Mouse (Mus musculus): ENCODE results near the gene Cfb. TPM values are rescaled to one million over a fixed set of nuclear protein-coding genes. Genes with fewer than 3 reads are reported as not detected.
"Not testable (repeated sequence)": the region's sequence is repeated elsewhere in the genome, so short reads cannot be mapped to it uniquely, and the experiment has no call there.

Gene Cfb
- total and polyA plus RNA-seq, 3 experiments: 0.34 to 5.9 TPM; not detected in 1

GRCm38 (mm10) chr17:34810411-34810810, 51.9 kb downstream of the Cfb start:
- H3K36me3 ChIP-seq (replicated peaks in 1 of 2; ENCODE audit: control insufficient read depth in 1 of 2, insufficient read depth in 1 of 2, low read length in 1 of 2); H3K9me3 ChIP-seq (replicated peaks; ENCODE audit: low read length); H3K9ac ChIP-seq (ENCODE audit: insufficient read depth, low read depth); H3K79me2 ChIP-seq (replicated peaks; ENCODE audit: control insufficient read depth, extremely low read depth, insufficient read depth, poor library complexity, severe bottlenecking); H3K4me1 ChIP-seq (ENCODE audit: control insufficient read depth in 1 of 2, insufficient read depth in 2 of 2); H3K27ac ChIP-seq (ENCODE audit: insufficient read depth, low read depth); DNase-seq (ENCODE audit: extremely low read depth); H3K4me3 ChIP-seq (replicated peaks in 1 of 3; ENCODE audit: low read depth in 2 of 3, low read length in 2 of 3, poor library complexity in 1 of 3); H3K27me3 ChIP-seq (replicated peaks); dilution Hi-C loops (cut with MboI; ENCODE audit: extremely low pct_ligation_motif_present, extremely low pct_unique_long_range_greater_than_20kb, low sequenced_read_pairs); H3K4me2 ChIP-seq (ENCODE audit: insufficient read depth, low read depth, poor library complexity, severe bottlenecking): not testable (repeated sequence)
- in situ Hi-C loops (cut with MboI; ENCODE audit: low pct_ligation_motif_present, low pct_unique_long_range_greater_than_20kb, low sequenced_read_pairs): loop anchor here (5.0 kb wide), 1 partner anchor 78 kb away; no protein-coding TSS in a partner anchor

- H3K4me2 ChIP-seq (ENCODE audit: insufficient read depth, low read depth, poor library complexity, severe bottlenecking): no peak overlapping the region
- no peak overlapping the region for H3K27ac ChIP-seq (ENCODE audit: insufficient read depth, low read depth)
- peaks cover 5% of the 10 kb centered on the region for H3K9me3 ChIP-seq (replicated peaks; ENCODE audit: low read length)
- H3K9ac ChIP-seq (ENCODE audit: insufficient read depth, low read depth): no peak overlapping the region
- in situ Hi-C loops (cut with MboI; ENCODE audit: low pct_ligation_motif_present, low pct_unique_long_range_greater_than_20kb, low sequenced_read_pairs): no loop called here
- no peaks in the 10 kb centered on the region for H3K4me1 ChIP-seq (ENCODE audit: control insufficient read depth in 1 of 2, insufficient read depth in 2 of 2)
- no peaks in the 10 kb centered on the region for H3K27me3 ChIP-seq (replicated peaks)
- H3K36me3 ChIP-seq (replicated peaks in 1 of 2; ENCODE audit: control insufficient read depth in 1 of 2, insufficient read depth in 1 of 2, low read length in 1 of 2): no peaks in the 10 kb centered on the region
- H3K4me3 ChIP-seq (replicated peaks in 1 of 3; ENCODE audit: low read depth in 2 of 3, low read length in 2 of 3, poor library complexity in 1 of 3): no peak overlapping the region
- DNase-seq (ENCODE audit: extremely low read depth): no peak
- H3K79me2 ChIP-seq (replicated peaks; ENCODE audit: control insufficient read depth, extremely low read depth, insufficient read depth, poor library complexity, severe bottlenecking): no peaks in the 10 kb centered on the region
- dilution Hi-C loops (cut with MboI; ENCODE audit: extremely low pct_ligation_motif_present, extremely low pct_unique_long_range_greater_than_20kb, low sequenced_read_pairs): no loop called here
- TF ChIP-seq ELF1 (IDR thresholded peaks at IDR 0.05; ENCODE audit: low read depth, low read length): no peak
- TF ChIP-seq BHLHE40 (IDR thresholded peaks at IDR 0.05; ENCODE audit: low read depth, low read length): no peak
- TF ChIP-seq JUND (conservative IDR thresholded peaks at IDR 0.05; ENCODE audit: low read depth, low read length): no peak
- no peak for TF ChIP-seq ZKSCAN1 (IDR thresholded peaks at IDR 0.05; ENCODE audit: borderline replicate concordance, low read depth, low read length)
- no peak for TF ChIP-seq MEF2A (IDR thresholded peaks at IDR 0.05; ENCODE audit: borderline replicate concordance, low read depth, low read length)
- no peak for TF ChIP-seq POLR2A (IDR thresholded peaks at IDR 0.05; ENCODE audit: low read depth, low read length)
- no peak for TF ChIP-seq CHD2 (IDR thresholded peaks at IDR 0.05; ENCODE audit: low read length)
Observed at GRCm38 (mm10) chr17:34808599-34809205, 53.6 kb downstream of the Cfb start.

GRCm38 (mm10) chr17:34807176-34807575, 55.1 kb downstream of the Cfb start:
- in situ Hi-C loops (cut with MboI; ENCODE audit: low pct_ligation_motif_present, low pct_unique_long_range_greater_than_20kb, low sequenced_read_pairs) (no loop called here), dilution Hi-C loops (cut with MboI; ENCODE audit: extremely low pct_ligation_motif_present, extremely low pct_unique_long_range_greater_than_20kb, low sequenced_read_pairs) (no loop called here)
- Histone ChIP-seq H3K4me1 (ENCODE audit: control insufficient read depth in 1 of 2, insufficient read depth in 2 of 2) (no peaks in the 10 kb centered on the region), H3K27ac (ENCODE audit: insufficient read depth, low read depth) (no peak overlapping the region), H3K4me2 (ENCODE audit: insufficient read depth, low read depth, poor library complexity, severe bottlenecking) (no peak overlapping the region), H3K4me3 (replicated peaks in 1 of 3; ENCODE audit: low read depth in 2 of 3, low read length in 2 of 3, poor library complexity in 1 of 3) (no peak overlapping the region), H3K36me3 (replicated peaks in 1 of 2; ENCODE audit: control insufficient read depth in 1 of 2, insufficient read depth in 1 of 2, low read length in 1 of 2) (no peaks in the 10 kb centered on the region), H3K79me2 (replicated peaks; ENCODE audit: control insufficient read depth, extremely low read depth, insufficient read depth, poor library complexity, severe bottlenecking) (no peaks in the 10 kb centered on the region), H3K9me3 (replicated peaks; ENCODE audit: low read length) (peaks cover 5% of the 10 kb centered on the region), H3K27me3 (replicated peaks) (no peaks in the 10 kb centered on the region), H3K9ac (ENCODE audit: insufficient read depth, low read depth) (no peak overlapping the region)
- no peak for DNase-seq (ENCODE audit: extremely low read depth)
- no peak for TF ChIP-seq ZMIZ1 (IDR thresholded peaks at IDR 0.05; ENCODE audit: low read depth, low read length)
- TF ChIP-seq RAD21 (IDR thresholded peaks at IDR 0.05; ENCODE audit: low read depth, low read length): no peak
- no peak for TF ChIP-seq ZC3H11A (IDR thresholded peaks at IDR 0.05; ENCODE audit: low read depth, low read length)
- no peak for TF ChIP-seq MAX (IDR thresholded peaks at IDR 0.05; ENCODE audit: low read length)

Other genes with a start within 250 kb of the Cfb start
Only the 20 nearest of the 36 such genes appear.
- 0.13 TPM in 1 of 2 replicates, not detected in the other for gene C4b, start 118.6 kb downstream of the Cfb start, total RNA-seq (2012; rRNA removed)
- gene C4b, start 118.6 kb downstream of the Cfb start, total RNA-seq (2014; rRNA removed): not detected in 2 replicates
- not detected in 2 replicates for gene C4b, start 118.6 kb downstream of the Cfb start, polyA plus RNA-seq (2012; ENCODE audit: insufficient read length, low read depth)
- gene Cyp21a1, start 58.0 kb downstream of the Cfb start, total RNA-seq (2012; rRNA removed): not detected in 2 replicates
- not detected in 2 replicates for gene Cyp21a1, start 58.0 kb downstream of the Cfb start, total RNA-seq (2014; rRNA removed)
- gene Cyp21a1, start 58.0 kb downstream of the Cfb start, polyA plus RNA-seq (2012; ENCODE audit: insufficient read length, low read depth): not detected in 2 replicates
- 27.7 and 32.9 TPM in 2 replicates for gene Stk19, start 25.6 kb downstream of the Cfb start, total RNA-seq (2012; rRNA removed)
- gene Stk19, start 25.6 kb downstream of the Cfb start, total RNA-seq (2014; rRNA removed): 21.2 and 22.6 TPM in 2 replicates
- 37.1 and 41.3 TPM in 2 replicates for gene Stk19, start 25.6 kb downstream of the Cfb start, polyA plus RNA-seq (2012; ENCODE audit: insufficient read length, low read depth)
- gene Dxo, start 25.5 kb downstream of the Cfb start, total RNA-seq (2012; rRNA removed): 16.3 and 17.2 TPM in 2 replicates
- gene Dxo, start 25.5 kb downstream of the Cfb start, total RNA-seq (2014; rRNA removed): 6.3 and 10.0 TPM in 2 replicates
- 26.9 and 31.6 TPM in 2 replicates for gene Dxo, start 25.5 kb downstream of the Cfb start, polyA plus RNA-seq (2012; ENCODE audit: insufficient read length, low read depth)
- 50.5 and 52.9 TPM in 2 replicates for gene Skiv2l, start 12.3 kb downstream of the Cfb start, total RNA-seq (2012; rRNA removed)
- 22.0 and 26.1 TPM in 2 replicates for gene Skiv2l, start 12.3 kb downstream of the Cfb start, total RNA-seq (2014; rRNA removed)
- 35.2 and 44.1 TPM in 2 replicates for gene Skiv2l, start 12.3 kb downstream of the Cfb start, polyA plus RNA-seq (2012; ENCODE audit: insufficient read length, low read depth)
- gene Nelfe, start 12.1 kb downstream of the Cfb start, total RNA-seq (2012; rRNA removed): 55.6 and 60.0 TPM in 2 replicates
- 38.7 and 39.6 TPM in 2 replicates for gene Nelfe, start 12.1 kb downstream of the Cfb start, total RNA-seq (2014; rRNA removed)
- 159 and 177 TPM in 2 replicates for gene Nelfe, start 12.1 kb downstream of the Cfb start, polyA plus RNA-seq (2012; ENCODE audit: insufficient read length, low read depth)
- 6.9 and 9.3 TPM in 2 replicates for gene Zbtb12, start 17.0 kb upstream of the Cfb start, total RNA-seq (2012; rRNA removed)
- 2.2 and 2.4 TPM in 2 replicates for gene Zbtb12, start 17.0 kb upstream of the Cfb start, total RNA-seq (2014; rRNA removed)
- gene Zbtb12, start 17.0 kb upstream of the Cfb start, polyA plus RNA-seq (2012; ENCODE audit: insufficient read length, low read depth): 8.0 and 8.5 TPM in 2 replicates
- not detected in 2 replicates for gene Gm20547, start 19.5 kb upstream of the Cfb start, total RNA-seq (2012; rRNA removed)
- gene Gm20547, start 19.5 kb upstream of the Cfb start, total RNA-seq (2014; rRNA removed): not detected in 2 replicates
- gene Gm20547, start 19.5 kb upstream of the Cfb start, polyA plus RNA-seq (2012; ENCODE audit: insufficient read length, low read depth): not detected in 2 replicates
- gene C2, start 35.7 kb upstream of the Cfb start, total RNA-seq (2012; rRNA removed): 2.3 and 3.1 TPM in 2 replicates
- 0.69 and 1.3 TPM in 2 replicates for gene C2, start 35.7 kb upstream of the Cfb start, total RNA-seq (2014; rRNA removed)
- gene C2, start 35.7 kb upstream of the Cfb start, polyA plus RNA-seq (2012; ENCODE audit: insufficient read length, low read depth): 4.3 and 6.6 TPM in 2 replicates
- gene Ehmt2, start 36.0 kb upstream of the Cfb start, total RNA-seq (2012; rRNA removed): 118 and 150 TPM in 2 replicates
- gene Ehmt2, start 36.0 kb upstream of the Cfb start, total RNA-seq (2014; rRNA removed): 68.7 and 73.5 TPM in 2 replicates
- 100 and 113 TPM in 2 replicates for gene Ehmt2, start 36.0 kb upstream of the Cfb start, polyA plus RNA-seq (2012; ENCODE audit: insufficient read length, low read depth)
- 0.38 and 0.55 TPM in 2 replicates for gene Slc44a4, start 51.9 kb upstream of the Cfb start, total RNA-seq (2012; rRNA removed)
- 0.62 and 0.66 TPM in 2 replicates for gene Slc44a4, start 51.9 kb upstream of the Cfb start, total RNA-seq (2014; rRNA removed)
- 1.1 and 1.4 TPM in 2 replicates for gene Slc44a4, start 51.9 kb upstream of the Cfb start, polyA plus RNA-seq (2012; ENCODE audit: insufficient read length, low read depth)
- gene Neu1, start 68.7 kb upstream of the Cfb start, total RNA-seq (2012; rRNA removed): 27.5 and 31.2 TPM in 2 replicates
- 28.8 and 32.0 TPM in 2 replicates for gene Neu1, start 68.7 kb upstream of the Cfb start, total RNA-seq (2014; rRNA removed)
- gene Neu1, start 68.7 kb upstream of the Cfb start, polyA plus RNA-seq (2012; ENCODE audit: insufficient read length, low read depth): 31.9 and 35.4 TPM in 2 replicates
- gene Hspa1b, start 96.7 kb upstream of the Cfb start, total RNA-seq (2012; rRNA removed): 0.08 and 0.25 TPM in 2 replicates
- 0.15 and 0.30 TPM in 2 replicates for gene Hspa1b, start 96.7 kb upstream of the Cfb start, total RNA-seq (2014; rRNA removed)
- 0.15 TPM in 1 of 2 replicates, not detected in the other for gene Hspa1b, start 96.7 kb upstream of the Cfb start, polyA plus RNA-seq (2012; ENCODE audit: insufficient read length, low read depth)
- not detected in 2 replicates for gene Gm20481, start 107.4 kb upstream of the Cfb start, total RNA-seq (2012; rRNA removed)
- not detected in 2 replicates for gene Gm20481, start 107.4 kb upstream of the Cfb start, total RNA-seq (2014; rRNA removed)
- not detected in 2 replicates for gene Gm20481, start 107.4 kb upstream of the Cfb start, polyA plus RNA-seq (2012; ENCODE audit: insufficient read length, low read depth)
- gene Hspa1a, start 109.6 kb upstream of the Cfb start, total RNA-seq (2012; rRNA removed): not detected in 2 replicates
- gene Hspa1a, start 109.6 kb upstream of the Cfb start, total RNA-seq (2014; rRNA removed): not detected in 2 replicates
- gene Hspa1a, start 109.6 kb upstream of the Cfb start, polyA plus RNA-seq (2012; ENCODE audit: insufficient read length, low read depth): not detected in 2 replicates
- gene Hspa1l, start 110.2 kb upstream of the Cfb start, total RNA-seq (2012; rRNA removed): 0.30 and 0.38 TPM in 2 replicates
- gene Hspa1l, start 110.2 kb upstream of the Cfb start, total RNA-seq (2014; rRNA removed): not detected in 2 replicates
- gene Hspa1l, start 110.2 kb upstream of the Cfb start, polyA plus RNA-seq (2012; ENCODE audit: insufficient read length, low read depth): 1.1 and 1.4 TPM in 2 replicates
- gene Lsm2, start 119.3 kb upstream of the Cfb start, total RNA-seq (2012; rRNA removed): 104 and 120 TPM in 2 replicates
- 134 and 135 TPM in 2 replicates for gene Lsm2, start 119.3 kb upstream of the Cfb start, total RNA-seq (2014; rRNA removed)
- 274 and 345 TPM in 2 replicates for gene Lsm2, start 119.3 kb upstream of the Cfb start, polyA plus RNA-seq (2012; ENCODE audit: insufficient read length, low read depth)
- 238 and 277 TPM in 2 replicates for gene Vars, start 138.5 kb upstream of the Cfb start, total RNA-seq (2012; rRNA removed)
- gene Vars, start 138.5 kb upstream of the Cfb start, total RNA-seq (2014; rRNA removed): 90.3 and 97.4 TPM in 2 replicates
- 253 and 280 TPM in 2 replicates for gene Vars, start 138.5 kb upstream of the Cfb start, polyA plus RNA-seq (2012; ENCODE audit: insufficient read length, low read depth)
- 0.42 and 0.46 TPM in 2 replicates for gene Vwa7, start 154.1 kb upstream of the Cfb start, total RNA-seq (2012; rRNA removed)
- gene Vwa7, start 154.1 kb upstream of the Cfb start, total RNA-seq (2014; rRNA removed): 0.07 TPM in 1 of 2 replicates, not detected in the other
- gene Vwa7, start 154.1 kb upstream of the Cfb start, polyA plus RNA-seq (2012; ENCODE audit: insufficient read length, low read depth): 0.94 and 1.2 TPM in 2 replicates
- 94.1 and 124 TPM in 2 replicates for gene Sapcd1, start 165.5 kb upstream of the Cfb start, total RNA-seq (2012; rRNA removed)
- gene Sapcd1, start 165.5 kb upstream of the Cfb start, total RNA-seq (2014; rRNA removed): 130 and 142 TPM in 2 replicates
- 94.4 and 105 TPM in 2 replicates for gene Sapcd1, start 165.5 kb upstream of the Cfb start, polyA plus RNA-seq (2012; ENCODE audit: insufficient read length, low read depth)